Mouse (Mus musculus) heart, adult 2 months (tissue): Measurements from ENCODE around the gene Cntn4.

Experiments
- CTCF ChIP-seq: fragments of 200-600 bp; IDR thresholded peaks from 2 replicates; pipeline ENCODE4 v1.8.1; 2022; ENCODE audit warnings: antibody characterized with exemption, mild to moderate bottlenecking, moderate library complexity
- POLR2A ChIP-seq: fragments of 200-500 bp; IDR thresholded peaks from 2 replicates; pipeline ENCODE4 v1.6.1; 2011; ENCODE audit warnings: mild to moderate bottlenecking, low read depth, low read length, control low read depth; ENCODE audit not compliant: insufficient read depth

GRCm38 (mm10) chr6:106580124-106580523 is 902.7 kb downstream of the Cntn4 start:
- TF ChIP-seq CTCF (no peak), POLR2A (no peak)
